Mouse (Mus musculus) macrophage (primary cell): Measurements from ENCODE around the gene Dennd4a. TPM values are rescaled to one million over a fixed set of nuclear protein-coding genes. Genes with fewer than 3 reads are reported as not detected.

Experiments
- polyA plus RNA-seq: library from polyadenylated mRNA; stranded (reverse); fragments of 250-400 nt; gene quantifications from 3 replicates; pipeline ENCODE4 v1.2.4, GENCODE M21; 2018; ENCODE audit warnings: inconsistent platforms

The Dennd4a gene
- polyA plus RNA-seq, 1 experiment from 2014 or later = 5.1 TPM

Other genes starting within 250 kb of the Dennd4a start
- gene Rab11a, start 73.6 kb upstream of the Dennd4a start, polyA plus RNA-seq = 214 to 374 TPM (median 216 TPM) in 3 replicates
- gene Slc24a1, start 140.3 kb downstream of the Dennd4a start, polyA plus RNA-seq = not detected in 3 replicates
- gene Ints14, start 149.6 kb downstream of the Dennd4a start, polyA plus RNA-seq = 20.4 to 29.8 TPM (median 29.2 TPM) in 3 replicates
- 22.9 to 48.0 TPM (median 31.6 TPM) in 3 replicates for gene Hacd3, start 210.4 kb downstream of the Dennd4a start, polyA plus RNA-seq
- gene Dpp8, start 221.1 kb downstream of the Dennd4a start, polyA plus RNA-seq = 55.7 to 65.9 TPM (median 64.1 TPM) in 3 replicates